Comparison of ENCODE assay signal across 8 mouse cellular contexts in genomic region chr19:59345081-59345657, GRCm38 (mm10). TPM values are rescaled to one million over a fixed set of nuclear protein-coding genes. Genes with fewer than 3 reads are reported as not detected.
DNase-seq lines count a peak whose midpoint lies in the region; ATAC-seq and TF ChIP-seq lines count a peak whose summit lies in the region.

No protein-coding gene starts in this region.

- TF ChIP-seq CTCF in E14TG2a.4 (conservative IDR thresholded peaks at IDR 0.05; ENCODE audit: low read length) = no peak
- TF ChIP-seq CTCF in heart, postnatal 0 days (IDR thresholded peaks at IDR 0.05; ENCODE audit: low read depth) = no peak

- peak overlapping the region; percentile 84 for H3K27ac ChIP-seq in forebrain, embryonic 11.5 days (ENCODE audit: low read depth, low read length)
- H3K27ac ChIP-seq in heart, postnatal 0 days (ENCODE audit: low read depth) = peak overlapping the region; percentile 94
- H3K27ac ChIP-seq in lung, embryonic 16.5 days (ENCODE audit: low read length) = peak overlapping the region; percentile 88
- H3K27ac ChIP-seq in neural tube, embryonic 15.5 days (replicated peaks) = peak overlapping the region; percentile 96

- H3K4me1 ChIP-seq in E14TG2a.4 (replicated peaks; ENCODE audit: low read depth, low read length) = peaks cover 34% of the 10 kb centered on the region
- peaks cover 6% of the 10 kb centered on the region; the same call in 1 of the 2 replicates for H3K4me1 ChIP-seq in forebrain, embryonic 11.5 days (replicated peaks; ENCODE audit: control insufficient read depth, insufficient read depth, low read length)
- peaks cover 25% of the 10 kb centered on the region for H3K4me1 ChIP-seq in heart, postnatal 0 days (ENCODE audit: control insufficient read depth, insufficient read depth)
- peaks cover 23% of the 10 kb centered on the region for H3K4me1 ChIP-seq in lung, embryonic 16.5 days (replicated peaks; ENCODE audit: control insufficient read depth, insufficient read depth, low read length)
- peaks cover 44% of the 10 kb centered on the region for H3K4me1 ChIP-seq in neural tube, embryonic 15.5 days

- peak; percentile 45 for ATAC-seq in forebrain, embryonic 11.5 days (replicated peaks; ENCODE audit: low FRiP score)
- ATAC-seq in heart, postnatal 0 days (ENCODE audit: insufficient read depth, low read depth) = peak; percentile 24
- peak; percentile 61 for ATAC-seq in lung, embryonic 16.5 days (ENCODE audit: low read depth)
- ATAC-seq in neural tube, embryonic 15.5 days (ENCODE audit: low FRiP score) = peak; percentile 67

- H3K9me3 ChIP-seq in E14TG2a.4 (ENCODE audit: low read length) = no peaks in the 10 kb centered on the region
- H3K9me3 ChIP-seq in forebrain, embryonic 11.5 days (ENCODE audit: control insufficient read depth, low read length) = no peaks in the 10 kb centered on the region
- no peaks in the 10 kb centered on the region for H3K9me3 ChIP-seq in heart, postnatal 0 days (replicated peaks; ENCODE audit: control insufficient read depth, low read length)
- H3K9me3 ChIP-seq in lung, embryonic 16.5 days (ENCODE audit: control insufficient read depth, low read length) = no peaks in the 10 kb centered on the region
- H3K9me3 ChIP-seq in neural tube, embryonic 15.5 days (replicated peaks) = no peaks in the 10 kb centered on the region

- H3K27me3 ChIP-seq in E14TG2a.4 (ENCODE audit: insufficient read depth, low read length) = peaks cover 35% of the 10 kb centered on the region
- H3K27me3 ChIP-seq in forebrain, embryonic 11.5 days (ENCODE audit: control insufficient read depth, insufficient read depth, low read length) = no peaks in the 10 kb centered on the region
- H3K27me3 ChIP-seq in heart, postnatal 0 days (ENCODE audit: control insufficient read depth, insufficient read depth, low read length) = no peaks in the 10 kb centered on the region
- no peaks in the 10 kb centered on the region for H3K27me3 ChIP-seq in lung, embryonic 16.5 days (ENCODE audit: control insufficient read depth, insufficient read depth, low read depth, low read length)
- 0 out of 2 replicates have a peak, but pooled peaks cover 2% of the 10 kb centered on the region for H3K27me3 ChIP-seq in neural tube, embryonic 15.5 days (replicated peaks)

- H3K9ac ChIP-seq in forebrain, embryonic 11.5 days (ENCODE audit: low read length) = peak overlapping the region; percentile 92
- peak overlapping the region; percentile 86 for H3K9ac ChIP-seq in heart, postnatal 0 days (replicated peaks; ENCODE audit: low read depth, low read length)
- H3K9ac ChIP-seq in lung, embryonic 16.5 days (ENCODE audit: low read length) = peak overlapping the region; percentile 90
- peak overlapping the region; percentile 93 for H3K9ac ChIP-seq in neural tube, embryonic 15.5 days (replicated peaks)

- H3K4me3 ChIP-seq in E14TG2a.4 (replicated peaks; ENCODE audit: low read length) = peak overlapping the region; percentile 94
- H3K4me3 ChIP-seq in forebrain, embryonic 11.5 days (ENCODE audit: low read depth, low read length) = peak overlapping the region; percentile 85
- peak overlapping the region; percentile 76 for H3K4me3 ChIP-seq in heart, postnatal 0 days (ENCODE audit: low read depth, low read length)
- peak overlapping the region; percentile 88 for H3K4me3 ChIP-seq in lung, embryonic 16.5 days (ENCODE audit: low read length)
- peak overlapping the region; percentile 91 for H3K4me3 ChIP-seq in neural tube, embryonic 15.5 days (replicated peaks)

- peak; percentile 60 for DNase-seq in adrenal gland, postnatal 10 days
- DNase-seq in forebrain, embryonic 11.5 days (ENCODE audit: low spot score) = peak; percentile 85
- peak; percentile 45 for DNase-seq in heart, postnatal 0 days (ENCODE audit: low spot score)
- peak; percentile 69 for DNase-seq in kidney, postnatal 14 days
- DNase-seq in urinary bladder, postnatal 25 days (ENCODE audit: low spot score) = peak; percentile 47

- H3K36me3 ChIP-seq in E14TG2a.4 (ENCODE audit: insufficient read depth, low read length) = no peaks in the 10 kb centered on the region
- H3K36me3 ChIP-seq in forebrain, embryonic 11.5 days (ENCODE audit: control insufficient read depth, insufficient read depth, low read length) = no peaks in the 10 kb centered on the region
- no peaks in the 10 kb centered on the region for H3K36me3 ChIP-seq in heart, postnatal 0 days (replicated peaks; ENCODE audit: control insufficient read depth, insufficient read depth, low read length)
- H3K36me3 ChIP-seq in lung, embryonic 16.5 days (ENCODE audit: control insufficient read depth, insufficient read depth, low read length) = no peaks in the 10 kb centered on the region
- H3K36me3 ChIP-seq in neural tube, embryonic 15.5 days = no peaks in the 10 kb centered on the region

- TF ChIP-seq EP300 in heart, postnatal 0 days (IDR thresholded peaks at IDR 0.05; ENCODE audit: low read depth) = no peak

- H3K4me2 ChIP-seq in forebrain, embryonic 11.5 days (ENCODE audit: low read depth, low read length, severe bottlenecking) = peak overlapping the region; percentile 99
- peak overlapping the region; percentile 100 for H3K4me2 ChIP-seq in heart, postnatal 0 days (ENCODE audit: low read depth, low read length)
- H3K4me2 ChIP-seq in lung, embryonic 16.5 days (ENCODE audit: low read depth, low read length) = peak overlapping the region; percentile 85
- peak overlapping the region; percentile 99 for H3K4me2 ChIP-seq in neural tube, embryonic 15.5 days

- under 1% methylated on average over 68 of the region's 70 CpGs for WGBS in forebrain, embryonic 11.5 days
- WGBS in heart, postnatal 0 days = under 1% methylated on average over 51 of the region's 70 CpGs
- WGBS in lung, embryonic 16.5 days = under 1% methylated on average over 56 of the region's 70 CpGs
- under 1% methylated on average over 69 of the region's 70 CpGs for WGBS in neural tube, embryonic 15.5 days

RNA-seq across cellular contexts. Expression of gene Pdzd8, which starts 0.4 kb away (rescaled TPM):
- total RNA-seq in adrenal gland, postnatal 10 days (2021) = 10 to 100 TPM; 31.9 to 33.3 TPM
- polyA plus RNA-seq in forebrain, embryonic 11.5 days (2014; fragmentation: Nextera tagmentation; extraction: Ambion mirVana) = 17.6 and 18.8 TPM in 2 replicates
- total RNA-seq in heart, postnatal 0 days (2014; rRNA removed; ENCODE audit: low replicate concordance) = 29.5 and 31.4 TPM in 2 replicates
- 4.4 and 5.2 TPM in 2 replicates for polyA plus RNA-seq in heart, postnatal 0 days (2015; fragmentation: Nextera tagmentation; extraction: Ambion mirVana)
- 7.2 and 7.5 TPM in 2 replicates for polyA plus RNA-seq in lung, embryonic 16.5 days (2015; fragmentation: Nextera tagmentation; extraction: Ambion mirVana)
- 10.0 and 10.4 TPM in 2 replicates for polyA plus RNA-seq in neural tube, embryonic 15.5 days (2015; fragmentation: Nextera tagmentation; extraction: Ambion mirVana)

RNA-seq across cellular contexts. Expression of gene Rps12-ps3, which starts 23.1 kb away (rescaled TPM):
- 100 to 1,000 TPM; 647 to 808 TPM for total RNA-seq in adrenal gland, postnatal 10 days (2021)
- 9.5 and 13.5 TPM in 2 replicates for polyA plus RNA-seq in forebrain, embryonic 11.5 days (2014; fragmentation: Nextera tagmentation; extraction: Ambion mirVana)
- total RNA-seq in heart, postnatal 0 days (2014; rRNA removed; ENCODE audit: low replicate concordance) = 112 and 123 TPM in 2 replicates
- 1.4 and 4.0 TPM in 2 replicates for polyA plus RNA-seq in heart, postnatal 0 days (2015; fragmentation: Nextera tagmentation; extraction: Ambion mirVana)
- 13.2 and 35.7 TPM in 2 replicates for polyA plus RNA-seq in lung, embryonic 16.5 days (2015; fragmentation: Nextera tagmentation; extraction: Ambion mirVana)
- 4.0 and 5.5 TPM in 2 replicates for polyA plus RNA-seq in neural tube, embryonic 15.5 days (2015; fragmentation: Nextera tagmentation; extraction: Ambion mirVana)

Comparison
In these comparisons a context has a peak if more than half of its experiments do, and no peak if none do; other contexts are left out.
1. Peak in every context shown above with its lines: DNase-seq, ATAC-seq, H3K4me3 ChIP-seq and H3K27ac ChIP-seq.